Mouse (Mus musculus): ENCODE results near the gene Fmo6.

- TF ChIP-seq GATA1 (IDR thresholded peaks at IDR 0.05; ENCODE audit: low read length) = no peak
- TF ChIP-seq TAL1 (IDR thresholded peaks at IDR 0.05; ENCODE audit: low read length) = no peak
Measured at GRCm38 (mm10) chr1:162963556-162963955, 26.2 kb upstream of the Fmo6 start.
